Mouse (Mus musculus): ENCODE results near the gene Dnajb14. TPM values are rescaled to one million over a fixed set of nuclear protein-coding genes. Genes with fewer than 3 reads are reported as not detected.

Dnajb14 gene
- polyA plus RNA-seq (2012; rRNA removed), result 2.8 and 2.9 TPM in 2 replicates

DNA sequence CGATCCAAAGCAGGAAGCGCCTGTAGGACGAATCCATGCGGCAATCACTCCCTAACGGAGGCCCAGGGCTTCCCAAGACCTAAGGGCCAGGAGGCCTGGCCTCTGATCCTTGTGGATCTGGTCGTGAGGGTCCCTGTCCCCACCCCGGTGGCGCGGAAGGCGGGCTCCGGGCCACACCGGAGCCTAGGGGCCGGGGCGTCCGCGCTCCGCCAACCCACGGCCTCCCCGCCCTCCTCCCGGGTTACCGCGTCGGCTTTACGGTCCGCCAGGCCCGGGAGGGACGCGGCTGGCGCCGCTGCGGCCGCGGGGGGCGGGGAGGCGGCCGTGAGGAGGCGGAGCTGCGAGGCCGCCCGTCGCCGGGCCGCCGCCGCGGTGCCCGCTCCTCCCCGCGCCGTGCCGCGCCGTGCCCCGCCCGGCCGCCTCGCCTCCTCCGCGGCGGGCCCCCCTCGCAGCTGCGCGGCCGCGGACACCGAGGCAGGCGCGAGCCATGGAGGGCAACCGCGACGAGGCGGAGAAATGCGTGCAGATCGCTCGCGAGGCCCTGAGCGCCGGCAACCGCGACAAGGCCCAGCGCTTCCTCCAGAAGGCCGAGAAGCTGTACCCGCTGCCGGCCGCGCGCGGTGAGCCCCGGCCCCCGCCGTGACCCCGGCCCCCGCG lies at the start of gene Dnajb14:
Dnajb14 (plus strand) TSS at position 239 of the 657 bp plus-strand sequence.
- WGBS, result under 1% methylated on average over 90 of the region's 94 CpGs
- peaks cover 6% of the 10 kb centered on the region; the same call in 1 of the 2 replicates for H3K4me1 ChIP-seq (replicated peaks; ENCODE audit: control insufficient read depth, insufficient read depth, low read length)
- no peaks in the 10 kb centered on the region for H3K36me3 ChIP-seq (ENCODE audit: control insufficient read depth, insufficient read depth, low read length)
- DNase-seq, result peak; percentile 41
- H3K27ac ChIP-seq (ENCODE audit: control insufficient read depth, insufficient read depth, low read length), result peak within 1 kb of the TSS; percentile 58; the same call in 1 of the 2 replicates
- no peaks in the 10 kb centered on the region for H3K27me3 ChIP-seq (ENCODE audit: control insufficient read depth, insufficient read depth, low read length)
- peak within 1 kb of the TSS; percentile 73 for H3K4me3 ChIP-seq (ENCODE audit: control insufficient read depth, insufficient read depth, low read length)
- TF ChIP-seq POLR2A (IDR thresholded peaks at IDR 0.05; ENCODE audit: control insufficient read depth, extremely low read depth, insufficient read depth, low read length, poor library complexity) (no peak), CTCF (IDR thresholded peaks at IDR 0.05; ENCODE audit: borderline replicate concordance, control insufficient read depth, extremely low read depth, insufficient read depth, low read length, poor library complexity) (no peak)

DNA sequence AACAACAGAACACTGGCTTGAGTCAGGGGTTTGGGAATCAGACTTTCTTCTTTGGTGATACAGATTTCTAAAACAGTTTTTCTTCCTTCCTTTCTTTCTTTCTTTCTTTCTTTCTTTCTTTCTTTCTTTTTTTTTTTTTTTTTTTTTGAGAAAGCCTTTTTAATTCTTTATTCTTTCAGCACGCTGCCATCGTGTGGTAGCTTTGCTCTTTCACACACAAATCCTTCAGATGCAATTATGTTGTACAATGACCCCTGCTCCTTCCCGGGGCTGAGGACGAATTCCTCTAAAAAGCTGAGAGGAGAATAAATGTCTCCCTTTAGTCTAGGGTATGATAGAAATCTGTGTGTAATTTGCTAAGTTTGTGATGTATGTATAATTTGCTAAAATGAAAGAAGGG lies 48.8 kb upstream of the Dnajb14 start:
- no peak for TF ChIP-seq POLR2A (IDR thresholded peaks at IDR 0.05; ENCODE audit: control insufficient read depth, extremely low read depth, insufficient read depth, low read length, poor library complexity)
- TF ChIP-seq CTCF (IDR thresholded peaks at IDR 0.05; ENCODE audit: borderline replicate concordance, control insufficient read depth, extremely low read depth, insufficient read depth, low read length, poor library complexity), result no peak
- no peaks in the 10 kb centered on the region for H3K36me3 ChIP-seq (ENCODE audit: control insufficient read depth, insufficient read depth, low read length)
- H3K27ac ChIP-seq (ENCODE audit: control insufficient read depth, insufficient read depth, low read length), result no peak overlapping the region
- no peak overlapping the region for H3K4me3 ChIP-seq (ENCODE audit: control insufficient read depth, insufficient read depth, low read length)
- WGBS, result 68% methylated on average over 4 of the region's 4 CpGs
- no peak for DNase-seq
- no peaks in the 10 kb centered on the region for H3K27me3 ChIP-seq (ENCODE audit: control insufficient read depth, insufficient read depth, low read length)
- no peaks in the 10 kb centered on the region for H3K4me1 ChIP-seq (replicated peaks; ENCODE audit: control insufficient read depth, insufficient read depth, low read length)

DNA sequence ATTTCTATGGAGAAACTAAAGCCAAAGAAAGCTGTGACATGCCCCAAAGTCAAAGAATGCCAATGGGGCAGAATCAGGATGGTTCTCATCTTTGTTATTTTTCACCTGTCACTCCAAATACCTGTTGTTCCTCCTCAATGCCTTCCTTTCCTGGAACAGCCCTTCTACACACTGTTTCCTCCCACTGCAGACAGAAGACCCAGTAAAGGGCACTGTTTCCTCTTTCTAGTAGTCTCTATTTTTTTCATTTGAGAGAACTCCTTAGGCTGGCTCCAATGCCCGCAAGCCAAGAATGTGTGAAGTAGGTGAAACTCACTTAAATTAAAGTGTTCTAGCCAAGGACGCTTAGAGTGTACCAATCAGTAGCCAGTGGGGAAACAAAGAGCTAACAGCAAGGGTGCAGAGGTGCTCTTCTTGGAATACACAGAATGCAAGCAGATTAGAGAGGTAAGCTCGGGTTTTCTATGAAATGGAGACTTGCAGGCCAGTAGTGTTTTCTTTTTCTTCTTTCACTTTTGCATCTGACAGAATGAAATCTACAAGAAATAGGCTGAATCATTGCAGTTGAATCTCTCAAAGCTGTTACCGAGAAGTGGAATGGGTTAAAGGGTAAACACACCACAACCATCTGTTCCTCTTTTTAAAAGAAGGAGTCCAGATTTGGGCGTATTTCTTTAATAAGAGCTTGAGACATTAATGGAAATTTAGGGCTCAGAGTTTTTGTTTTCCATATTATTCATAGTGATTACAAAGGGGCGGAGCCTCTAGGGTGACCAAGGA lies 46.6 kb upstream of the Dnajb14 start:
- Histone ChIP-seq H3K27ac (ENCODE audit: control insufficient read depth, insufficient read depth, low read length) (no peak overlapping the region), H3K4me1 (replicated peaks; ENCODE audit: control insufficient read depth, insufficient read depth, low read length) (no peaks in the 10 kb centered on the region), H3K36me3 (ENCODE audit: control insufficient read depth, insufficient read depth, low read length) (no peaks in the 10 kb centered on the region), H3K4me3 (ENCODE audit: control insufficient read depth, insufficient read depth, low read length) (no peak overlapping the region), H3K27me3 (ENCODE audit: control insufficient read depth, insufficient read depth, low read length) (no peaks in the 10 kb centered on the region)
- TF ChIP-seq POLR2A (IDR thresholded peaks at IDR 0.05; ENCODE audit: control insufficient read depth, extremely low read depth, insufficient read depth, low read length, poor library complexity), result no peak
- TF ChIP-seq CTCF (IDR thresholded peaks at IDR 0.05; ENCODE audit: borderline replicate concordance, control insufficient read depth, extremely low read depth, insufficient read depth, low read length, poor library complexity), result no peak
- DNase-seq, result no peak
- WGBS, result 35% methylated on average over 6 of the region's 6 CpGs

DNA sequence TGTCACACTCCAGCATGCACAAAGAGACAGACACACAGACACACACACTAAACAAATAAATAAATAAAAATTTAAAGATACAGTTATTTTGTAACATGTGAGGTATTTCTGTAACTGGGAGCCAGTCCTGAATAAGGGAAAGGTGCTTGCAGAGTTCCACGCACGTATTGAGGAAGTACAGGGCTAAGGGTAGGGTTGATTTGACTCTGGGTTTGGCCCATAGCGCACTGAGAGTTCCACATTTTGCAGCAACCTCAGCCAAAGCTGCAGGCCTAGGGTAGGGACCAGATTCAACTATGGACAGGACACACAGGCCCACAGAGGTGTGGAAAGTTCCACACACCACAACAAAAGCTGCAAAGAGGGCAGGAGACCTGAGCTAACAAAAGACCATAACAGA lies 44.2 kb upstream of the Dnajb14 start:
- no peak overlapping the region for H3K4me3 ChIP-seq (ENCODE audit: control insufficient read depth, insufficient read depth, low read length)
- H3K27me3 ChIP-seq (ENCODE audit: control insufficient read depth, insufficient read depth, low read length), result no peaks in the 10 kb centered on the region
- no peak for TF ChIP-seq CTCF (IDR thresholded peaks at IDR 0.05; ENCODE audit: borderline replicate concordance, control insufficient read depth, extremely low read depth, insufficient read depth, low read length, poor library complexity)
- no peak for TF ChIP-seq POLR2A (IDR thresholded peaks at IDR 0.05; ENCODE audit: control insufficient read depth, extremely low read depth, insufficient read depth, low read length, poor library complexity)
- DNase-seq, result no peak
- WGBS, result 69% methylated on average over 3 of the region's 3 CpGs
- no peak overlapping the region for H3K27ac ChIP-seq (ENCODE audit: control insufficient read depth, insufficient read depth, low read length)
- no peaks in the 10 kb centered on the region for H3K36me3 ChIP-seq (ENCODE audit: control insufficient read depth, insufficient read depth, low read length)
- no peaks in the 10 kb centered on the region for H3K4me1 ChIP-seq (replicated peaks; ENCODE audit: control insufficient read depth, insufficient read depth, low read length)

DNA sequence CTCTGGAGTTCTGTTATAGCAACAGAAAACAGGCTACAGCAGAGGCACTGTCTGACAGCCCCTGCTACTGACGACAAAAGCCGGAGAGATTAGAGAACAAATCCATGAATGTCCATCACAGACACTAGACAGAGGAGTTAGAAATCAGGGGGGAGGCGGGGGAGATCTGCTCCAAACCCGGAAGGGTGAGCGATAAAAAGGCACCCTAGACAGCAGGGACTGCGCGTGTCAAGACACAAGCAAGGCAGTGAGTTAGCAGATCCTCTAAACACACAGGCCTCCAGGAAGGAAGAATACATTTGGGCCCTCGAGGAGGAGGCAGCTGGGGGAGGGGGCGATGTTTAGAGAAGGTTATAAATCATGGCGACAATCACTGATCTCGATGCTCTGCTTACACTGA lies 39.8 kb upstream of the Dnajb14 start:
- WGBS, result 51% methylated on average over 11 of the region's 11 CpGs
- Histone ChIP-seq H3K4me3 (ENCODE audit: control insufficient read depth, insufficient read depth, low read length) (no peak overlapping the region), H3K4me1 (replicated peaks; ENCODE audit: control insufficient read depth, insufficient read depth, low read length) (no peaks in the 10 kb centered on the region), H3K27ac (ENCODE audit: control insufficient read depth, insufficient read depth, low read length) (no peak overlapping the region), H3K27me3 (ENCODE audit: control insufficient read depth, insufficient read depth, low read length) (no peaks in the 10 kb centered on the region), H3K36me3 (ENCODE audit: control insufficient read depth, insufficient read depth, low read length) (no peaks in the 10 kb centered on the region)
- no peak for TF ChIP-seq POLR2A (IDR thresholded peaks at IDR 0.05; ENCODE audit: control insufficient read depth, extremely low read depth, insufficient read depth, low read length, poor library complexity)
- no peak for TF ChIP-seq CTCF (IDR thresholded peaks at IDR 0.05; ENCODE audit: borderline replicate concordance, control insufficient read depth, extremely low read depth, insufficient read depth, low read length, poor library complexity)
- no peak for DNase-seq

DNA sequence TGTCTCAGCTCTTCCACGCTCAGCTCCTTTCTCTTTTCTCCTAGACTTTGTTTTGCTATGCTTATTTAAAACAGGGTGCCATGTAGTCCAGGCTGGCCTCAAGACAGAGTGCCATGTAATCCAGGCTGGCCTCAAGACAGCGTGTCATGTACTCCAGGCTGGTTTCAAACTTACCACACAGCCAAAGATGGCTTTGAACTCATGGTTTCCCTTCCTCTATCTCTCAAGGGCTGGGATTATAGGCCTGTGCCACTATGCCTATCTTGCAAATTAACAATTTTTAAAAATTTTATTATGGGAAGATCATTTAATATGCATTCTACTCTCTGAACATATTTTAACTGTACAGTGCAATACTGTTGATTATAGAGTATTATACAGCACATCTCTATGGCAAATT lies 36.3 kb upstream of the Dnajb14 start:
- TF ChIP-seq POLR2A (IDR thresholded peaks at IDR 0.05; ENCODE audit: control insufficient read depth, extremely low read depth, insufficient read depth, low read length, poor library complexity) (no peak), CTCF (IDR thresholded peaks at IDR 0.05; ENCODE audit: borderline replicate concordance, control insufficient read depth, extremely low read depth, insufficient read depth, low read length, poor library complexity) (no peak)
- H3K4me1 ChIP-seq (replicated peaks; ENCODE audit: control insufficient read depth, insufficient read depth, low read length), result no peaks in the 10 kb centered on the region
- no peak overlapping the region for H3K4me3 ChIP-seq (ENCODE audit: control insufficient read depth, insufficient read depth, low read length)
- 89% methylated on average over 2 of the region's 2 CpGs for WGBS
- H3K27me3 ChIP-seq (ENCODE audit: control insufficient read depth, insufficient read depth, low read length), result no peaks in the 10 kb centered on the region
- no peak overlapping the region for H3K27ac ChIP-seq (ENCODE audit: control insufficient read depth, insufficient read depth, low read length)
- no peaks in the 10 kb centered on the region for H3K36me3 ChIP-seq (ENCODE audit: control insufficient read depth, insufficient read depth, low read length)
- no peak for DNase-seq

Data from thymus, adult 2 months (tissue).